Mouse (Mus musculus) limb, embryonic 10.5 days (tissue): ENCODE data around the gene Car14. TPM values are rescaled to one million over a fixed set of nuclear protein-coding genes. Genes with fewer than 3 reads are reported as not detected.
"Not testable (repeated sequence)": the region's sequence is repeated elsewhere in the genome, so short reads cannot be mapped to it uniquely, and the experiment has no call there.

Source experiments
- DNase-seq: peaks from one replicate; pipeline ENCODE4 v3.0.0-alpha.2; 2017; ENCODE audit warnings: low spot score
- H3K27ac ChIP-seq: fragments of 300-500 bp; sonication (generic); 2 replicates; pipeline ENCODE4 v1.5.1; 2016; ENCODE audit warnings: mild to moderate bottlenecking
- H3K27me3 ChIP-seq: fragments of 300-500 bp; sonication (generic); 2 replicates; pipeline ENCODE4 v1.6.1; 2016; ENCODE audit warnings: low read depth, mild to moderate bottlenecking; ENCODE audit not compliant: poor library complexity, severe bottlenecking
- H3K36me3 ChIP-seq: fragments of 300-500 bp; sonication (generic); 2 replicates; pipeline ENCODE4 v1.6.1; 2016; ENCODE audit warnings: mild to moderate bottlenecking, moderate library complexity
- H3K4me1 ChIP-seq: fragments of 300-500 bp; sonication (generic); 2 replicates; pipeline ENCODE4 v1.6.1; 2016
- H3K4me3 ChIP-seq: fragments of 300-500 bp; sonication (generic); 2 replicates; pipeline ENCODE4 v1.5.1; 2016; ENCODE audit warnings: mild to moderate bottlenecking, moderate library complexity
- H3K9me3 ChIP-seq: fragments of 300-500 bp; sonication (generic); replicated peaks from 2 replicates; pipeline ENCODE4 v1.6.1; 2016; ENCODE audit warnings: mild to moderate bottlenecking
- WGBS: fragments of 180-500 bp; shearing (Covaris S2); methylation state at CpG from one replicate; pipeline ENCODE4 v1.1.7; 2016; 5-methylcytosine and 5-hydroxymethylcytosine counted together
- polyA plus RNA-seq: library from polyadenylated mRNA; unstranded; fragments of >200 nt; fragmentation: Nextera tagmentation; extraction: Ambion mirVana; gene quantifications from 2 replicates; pipeline ENCODE4 v1.2.1, GENCODE M21; 2016

Car14 gene
- 161 and 187 TPM in 2 replicates for polyA plus RNA-seq

DNA sequence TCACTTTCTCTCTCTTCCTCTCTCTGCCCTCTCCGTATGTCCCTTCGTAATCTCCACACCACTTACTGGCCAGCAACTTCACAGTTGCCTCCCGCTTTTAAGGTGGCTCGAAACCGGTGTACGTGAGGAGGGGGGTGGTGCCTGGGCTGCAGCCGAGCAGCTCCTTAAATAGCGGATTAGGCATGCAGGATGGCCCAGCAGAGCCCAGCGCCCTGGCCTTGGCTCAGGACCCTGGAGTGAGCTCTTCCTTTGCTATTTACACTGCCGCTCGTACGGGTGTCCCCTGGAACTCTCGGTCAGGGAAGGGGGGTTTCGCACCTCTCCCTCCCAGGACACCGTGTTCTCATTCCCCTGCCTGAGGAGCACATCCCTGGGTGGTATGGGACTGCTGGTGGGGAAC, at the start of gene Car14:
TSS of gene Car14 (minus strand) at position 124 of the 400 bp plus-strand sequence.
- peaks cover 27% of the 10 kb centered on the region for H3K36me3 ChIP-seq
- peak within 1 kb of the TSS; percentile 96 for H3K27ac ChIP-seq
- H3K4me3 ChIP-seq: peak within 1 kb of the TSS; percentile 60
- H3K4me1 ChIP-seq: peaks cover 61% of the 10 kb centered on the region
- H3K9me3 ChIP-seq: no peaks in the 10 kb centered on the region
- peak; percentile 76 for DNase-seq
- WGBS: 0% methylated on average over 15 of the region's 15 CpGs
- H3K27me3 ChIP-seq: 0 out of 2 replicates have a peak, but pooled peaks cover 5% of the 10 kb centered on the region

DNA sequence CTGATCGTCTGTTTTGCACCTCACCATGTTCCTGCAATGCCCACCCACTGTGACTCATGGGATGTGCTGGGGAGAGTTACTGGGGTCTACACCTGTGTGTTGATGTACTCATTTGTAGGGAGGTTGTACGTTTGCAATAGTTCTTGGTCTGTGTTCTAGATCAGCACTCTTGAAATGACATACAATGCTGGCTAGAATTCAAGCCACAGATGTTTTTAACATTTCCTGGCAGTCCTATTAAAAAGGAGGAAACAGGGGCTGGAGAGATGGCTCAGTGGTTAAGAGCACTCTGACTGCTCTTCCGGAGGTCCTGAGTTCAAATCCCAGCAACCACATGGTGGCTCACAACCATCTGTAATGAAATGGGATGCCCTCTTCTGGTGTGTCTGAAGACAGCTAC, 49.0 kb upstream of the Car14 start:
- 0 out of 2 replicates have a peak, but pooled peaks cover 3% of the 10 kb centered on the region for H3K4me1 ChIP-seq
- no peak overlapping the region for H3K4me3 ChIP-seq
- WGBS: 84% methylated on average over 3 of the region's 3 CpGs
- H3K27ac ChIP-seq: no peak overlapping the region
- no peaks in the 10 kb centered on the region for H3K27me3 ChIP-seq
- DNase-seq: no peak
- H3K36me3 ChIP-seq: peaks cover 7% of the 10 kb centered on the region
- H3K9me3 ChIP-seq: no peaks in the 10 kb centered on the region

DNA sequence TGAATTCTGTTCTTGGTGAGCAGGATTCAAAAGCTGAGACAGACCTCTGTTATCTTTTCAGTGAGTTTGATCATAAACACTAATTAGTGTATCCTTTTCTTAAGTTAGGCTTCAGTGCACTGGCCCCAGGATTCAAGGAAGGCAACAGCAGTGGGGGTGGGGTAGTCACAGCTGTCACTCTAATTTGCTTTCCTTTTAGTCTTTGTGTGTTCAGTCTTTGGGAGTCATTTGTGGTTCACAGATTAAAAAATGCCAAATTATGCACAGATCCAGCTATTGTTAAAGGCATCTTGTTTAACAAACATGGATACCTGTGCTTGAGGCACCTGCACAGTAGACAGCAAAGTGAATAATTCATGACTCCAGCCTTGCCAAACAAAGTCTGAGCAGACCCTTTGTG, 48.5 kb upstream of the Car14 start:
- Histone ChIP-seq H3K36me3 (peaks cover 12% of the 10 kb centered on the region), H3K9me3 (no peaks in the 10 kb centered on the region), H3K27me3 (no peaks in the 10 kb centered on the region), H3K4me1 (0 out of 2 replicates have a peak, but pooled peaks cover 3% of the 10 kb centered on the region), H3K27ac (no peak overlapping the region), H3K4me3 (no peak overlapping the region)
- no peak for DNase-seq

DNA sequence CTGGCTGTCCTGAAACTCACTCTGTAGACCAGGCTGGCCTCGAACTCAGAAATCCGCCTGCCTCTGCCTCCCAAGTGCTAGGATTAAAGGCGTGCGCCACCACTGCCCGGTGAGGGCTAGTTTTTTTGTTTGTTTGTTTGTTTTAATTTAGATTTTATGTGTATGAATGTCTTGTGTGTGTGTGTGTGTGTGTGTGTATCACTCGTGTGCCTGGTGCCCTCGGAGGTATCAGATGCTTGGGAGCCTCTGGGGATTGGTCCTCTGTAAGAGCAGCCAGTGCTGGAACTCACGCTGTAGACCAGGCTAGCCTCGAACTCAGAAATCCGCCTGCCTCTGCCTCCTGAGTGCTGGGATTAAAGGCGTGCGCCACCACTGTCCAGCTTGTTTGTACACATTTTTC, 47.1 kb upstream of the Car14 start:
- H3K9me3 ChIP-seq, H3K4me1 ChIP-seq, H3K27me3 ChIP-seq, DNase-seq: not testable (repeated sequence)
- Histone ChIP-seq H3K4me3 (peak overlapping the region; percentile 65), H3K27ac (peak overlapping the region; percentile 89), H3K36me3 (peaks cover 25% of the 10 kb centered on the region)
- WGBS: 77% methylated on average over 12 of the region's 12 CpGs

DNA sequence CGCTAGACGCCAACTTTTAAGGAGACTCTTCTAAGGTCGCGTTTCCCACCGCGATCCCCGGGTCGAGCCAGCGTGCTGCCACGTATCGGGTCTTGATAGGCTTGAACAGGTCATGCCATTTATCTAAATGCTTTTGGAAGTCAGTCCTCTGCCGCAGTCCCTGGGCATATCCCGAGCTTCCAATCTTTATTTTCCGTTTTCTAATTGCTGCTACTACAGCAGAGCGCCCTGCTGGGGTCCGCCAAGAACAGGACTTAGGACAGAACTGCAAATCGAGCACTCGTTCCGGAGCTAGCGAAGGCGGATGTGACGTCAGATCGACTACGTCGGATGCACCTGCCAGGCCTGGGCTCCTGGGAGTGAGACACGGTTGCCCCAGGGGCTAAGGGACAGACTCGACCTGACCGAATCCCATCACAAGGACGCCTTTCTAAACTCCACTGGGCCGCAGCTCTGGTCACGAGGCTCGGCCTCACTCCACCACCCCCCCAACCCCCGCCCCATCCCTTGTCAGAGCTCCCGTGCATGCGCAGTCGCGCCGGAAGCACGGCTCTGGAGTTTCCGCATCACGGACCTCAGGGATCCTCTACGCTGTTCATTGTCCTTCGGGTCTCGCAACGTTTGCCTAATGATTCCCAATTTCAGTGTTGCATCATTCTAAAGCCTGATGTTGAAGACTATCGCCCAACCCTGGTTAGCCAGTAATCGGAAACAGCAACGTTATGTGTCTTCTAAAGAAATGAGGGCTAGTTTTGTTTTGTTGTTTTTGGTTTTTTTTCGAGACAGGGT, 46.5 kb upstream of the Car14 start:
- 2% methylated on average over 49 of the region's 49 CpGs for WGBS
- no peaks in the 10 kb centered on the region for H3K9me3 ChIP-seq

DNA sequence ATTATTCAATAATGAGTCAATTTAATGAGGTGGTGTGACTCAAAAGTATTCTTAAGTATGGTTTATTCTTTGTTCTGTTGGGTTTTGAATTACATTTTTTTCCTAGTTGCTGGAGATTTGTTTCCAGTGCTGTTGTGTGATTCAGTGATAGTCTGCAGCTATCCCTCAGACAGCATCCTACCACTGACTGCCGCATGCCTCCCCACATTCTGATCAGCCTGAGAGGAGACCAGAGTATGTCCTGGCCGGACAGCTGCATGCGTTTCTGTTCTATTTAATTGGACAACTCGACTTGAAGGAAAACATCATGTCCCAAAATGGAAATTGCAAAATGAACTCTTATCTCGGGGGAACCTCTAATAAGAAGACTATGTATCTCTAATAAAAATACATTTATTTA, 43.8 kb upstream of the Car14 start:
- Histone ChIP-seq H3K27me3 (no peaks in the 10 kb centered on the region), H3K4me1 (0 out of 2 replicates have a peak, but pooled peaks cover 3% of the 10 kb centered on the region), H3K27ac (no peak overlapping the region), H3K36me3 (peaks cover 57% of the 10 kb centered on the region), H3K4me3 (no peak overlapping the region), H3K9me3 (no peaks in the 10 kb centered on the region)
- DNase-seq: no peak
- WGBS: 89% methylated on average over 5 of the region's 5 CpGs

More for the DNA sequence above, 46.5 kb upstream of the Car14 start:
- Histone ChIP-seq H3K27ac (peak overlapping the region; percentile 89), H3K27me3 (no peaks in the 10 kb centered on the region), H3K4me1 (0 out of 2 replicates have a peak, but pooled peaks cover 3% of the 10 kb centered on the region), H3K36me3 (peaks cover 31% of the 10 kb centered on the region), H3K4me3 (peak overlapping the region; percentile 65)
- DNase-seq: peak; percentile 92

DNA sequence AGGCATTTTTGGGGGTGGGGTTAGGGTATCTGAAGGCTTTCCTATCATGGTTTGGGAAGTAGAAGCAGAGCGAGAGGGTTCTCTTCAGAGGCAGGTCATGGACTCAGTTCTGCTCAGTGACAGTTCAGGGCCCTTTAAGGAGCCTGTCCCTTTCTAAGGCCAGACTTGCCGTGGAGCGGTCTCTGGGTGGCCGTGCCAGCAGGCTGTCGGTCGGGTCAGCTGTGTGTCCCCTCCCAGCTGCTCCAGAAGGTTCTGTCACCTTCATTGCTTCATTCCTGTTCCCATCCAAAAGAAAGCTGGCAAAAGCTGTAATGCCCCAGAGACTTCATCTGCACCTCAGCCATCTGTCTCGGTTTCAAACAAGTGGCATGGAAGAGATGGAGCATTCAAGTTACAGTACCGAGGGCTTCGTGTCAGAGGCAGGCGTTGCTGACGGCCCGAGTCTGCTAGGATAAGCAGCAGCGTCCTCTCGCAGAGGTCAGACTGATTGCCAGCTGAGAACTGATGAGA, 41.3 kb upstream of the Car14 start:
- Histone ChIP-seq H3K9me3 (no peaks in the 10 kb centered on the region), H3K4me3 (no peak overlapping the region), H3K27me3 (no peaks in the 10 kb centered on the region), H3K27ac (no peak overlapping the region), H3K4me1 (0 out of 2 replicates have a peak, but pooled peaks cover 3% of the 10 kb centered on the region), H3K36me3 (peaks cover 83% of the 10 kb centered on the region)
- 89% methylated on average over 14 of the region's 14 CpGs for WGBS
- DNase-seq: no peak

DNA sequence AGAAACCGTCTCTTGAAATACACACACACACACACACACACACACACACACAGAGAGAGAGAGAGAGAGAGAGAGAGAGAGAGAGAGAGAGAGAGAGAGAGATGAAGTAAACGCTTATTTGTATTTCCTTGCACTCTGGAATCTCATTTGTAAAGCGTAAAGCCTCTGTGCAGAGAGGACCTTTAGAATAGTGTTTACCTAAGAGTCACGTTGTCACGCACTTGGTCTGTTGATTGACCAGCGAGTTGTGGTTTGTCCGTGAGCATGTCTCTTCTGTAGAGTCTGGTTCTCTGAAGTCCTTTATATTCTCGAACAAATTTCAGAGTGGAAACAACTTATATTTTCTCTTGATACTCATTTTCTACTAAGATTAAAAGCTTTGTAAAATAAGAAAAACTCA, 40.3 kb upstream of the Car14 start:
- Histone ChIP-seq H3K4me3 (no peak overlapping the region), H3K27ac (no peak overlapping the region), H3K4me1 (no peaks in the 10 kb centered on the region), H3K36me3 (peaks cover 93% of the 10 kb centered on the region), H3K27me3 (no peaks in the 10 kb centered on the region), H3K9me3 (no peaks in the 10 kb centered on the region)
- no peak for DNase-seq
- WGBS: 93% methylated on average over 8 of the region's 8 CpGs

DNA sequence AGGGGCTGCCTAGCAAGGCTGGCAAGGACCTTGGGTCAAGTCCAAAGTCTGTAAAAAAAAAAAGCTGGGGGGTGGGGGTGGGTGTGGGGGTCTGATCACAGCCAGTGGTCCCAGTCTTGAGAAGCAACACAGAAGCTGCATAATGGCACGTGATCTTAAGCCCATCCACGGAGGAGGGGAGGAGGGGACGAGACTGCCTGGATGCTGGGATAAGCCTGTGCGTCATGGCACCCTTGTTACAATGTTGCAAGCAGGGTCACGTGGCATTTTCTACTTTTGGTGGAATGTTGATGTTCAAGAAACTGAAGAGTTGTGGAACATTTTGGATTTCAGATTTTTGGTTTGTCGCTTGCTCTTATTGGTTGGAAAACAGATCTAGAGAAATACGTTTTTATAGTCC, 38.7 kb upstream of the Car14 start:
- WGBS: 99% methylated on average over 7 of the region's 7 CpGs
- DNase-seq: no peak
- H3K27me3 ChIP-seq: no peaks in the 10 kb centered on the region
- no peaks in the 10 kb centered on the region for H3K4me1 ChIP-seq
- H3K9me3 ChIP-seq: no peaks in the 10 kb centered on the region
- H3K4me3 ChIP-seq: no peak overlapping the region
- peaks cover 98% of the 10 kb centered on the region for H3K36me3 ChIP-seq
- no peak overlapping the region for H3K27ac ChIP-seq

DNA sequence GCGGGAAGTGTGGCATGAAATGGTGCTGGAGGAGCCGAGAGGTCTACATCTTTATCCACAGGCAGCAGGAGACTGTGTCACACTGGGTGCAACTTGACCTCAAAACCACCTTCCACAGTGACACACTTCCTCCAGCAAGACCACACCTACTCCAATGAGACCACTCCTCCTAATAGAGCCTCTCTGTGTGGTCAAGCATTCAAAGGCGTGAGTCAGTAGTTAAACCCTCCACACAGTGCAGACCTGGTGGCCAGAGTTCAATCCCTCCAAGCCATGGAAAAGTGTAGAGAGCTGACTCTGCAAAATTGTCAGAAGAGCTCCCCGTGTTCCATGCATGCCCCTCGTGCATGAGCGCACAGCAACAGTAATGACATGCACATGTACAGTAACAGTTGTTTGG, 38.3 kb upstream of the Car14 start:
- no peak overlapping the region for H3K27ac ChIP-seq
- H3K4me1 ChIP-seq: no peaks in the 10 kb centered on the region
- H3K27me3 ChIP-seq: no peaks in the 10 kb centered on the region
- DNase-seq: no peak
- WGBS: 92% methylated on average over 6 of the region's 6 CpGs
- peaks cover 98% of the 10 kb centered on the region for H3K36me3 ChIP-seq
- H3K4me3 ChIP-seq: no peak overlapping the region
- no peaks in the 10 kb centered on the region for H3K9me3 ChIP-seq

DNA sequence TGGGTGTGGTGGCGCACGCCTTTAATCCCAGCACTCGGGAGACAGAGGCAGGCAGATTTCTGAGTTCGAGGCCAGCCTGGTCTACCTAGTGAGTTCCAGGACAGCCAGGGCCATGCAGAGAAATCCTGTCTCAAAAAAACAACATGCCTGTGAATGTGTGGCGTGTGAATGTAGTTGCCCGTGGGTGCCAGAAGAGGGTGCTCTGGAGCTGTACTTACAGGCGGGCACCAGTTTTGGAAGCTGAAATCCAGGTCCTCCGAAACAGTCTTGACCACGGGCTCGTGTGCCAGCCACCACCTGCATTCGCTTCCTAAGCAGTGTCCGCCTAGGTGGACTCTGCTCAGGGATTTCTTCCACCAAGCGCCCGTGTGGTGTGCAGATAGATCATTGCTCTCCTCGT, 34.3 kb upstream of the Car14 start:
- WGBS: 95% methylated on average over 15 of the region's 15 CpGs
- Histone ChIP-seq H3K27ac (no peak overlapping the region), H3K4me1 (no peaks in the 10 kb centered on the region), H3K36me3 (peaks cover 99% of the 10 kb centered on the region), H3K9me3 (no peaks in the 10 kb centered on the region), H3K4me3 (no peak overlapping the region), H3K27me3 (no peaks in the 10 kb centered on the region)
- DNase-seq: peak; percentile 41

DNA sequence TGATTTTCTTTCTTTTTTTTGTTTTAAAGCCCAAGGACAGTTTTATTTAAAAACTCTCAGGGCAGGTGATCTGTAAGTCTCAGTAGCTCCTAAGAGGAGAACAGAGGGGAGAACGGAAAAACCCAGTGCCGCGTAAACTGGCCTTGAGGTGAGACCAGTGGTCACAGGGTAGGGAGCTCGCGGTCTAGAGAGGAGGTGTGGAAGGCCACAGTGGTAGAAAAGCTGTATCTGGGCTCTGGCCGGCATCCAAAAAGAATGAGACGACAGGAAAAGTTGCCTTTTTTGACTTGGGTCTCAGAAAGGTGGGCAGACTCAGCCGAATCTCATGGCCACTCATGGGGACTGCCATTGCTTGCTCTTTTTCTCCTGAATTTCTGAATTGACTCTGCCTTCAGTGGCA, 33.7 kb upstream of the Car14 start:
- 97% methylated on average over 8 of the region's 8 CpGs for WGBS
- Histone ChIP-seq H3K27me3 (no peaks in the 10 kb centered on the region), H3K36me3 (peaks cover 99% of the 10 kb centered on the region), H3K4me1 (no peaks in the 10 kb centered on the region), H3K27ac (no peak overlapping the region), H3K4me3 (no peak overlapping the region), H3K9me3 (no peaks in the 10 kb centered on the region)
- DNase-seq: no peak

DNA sequence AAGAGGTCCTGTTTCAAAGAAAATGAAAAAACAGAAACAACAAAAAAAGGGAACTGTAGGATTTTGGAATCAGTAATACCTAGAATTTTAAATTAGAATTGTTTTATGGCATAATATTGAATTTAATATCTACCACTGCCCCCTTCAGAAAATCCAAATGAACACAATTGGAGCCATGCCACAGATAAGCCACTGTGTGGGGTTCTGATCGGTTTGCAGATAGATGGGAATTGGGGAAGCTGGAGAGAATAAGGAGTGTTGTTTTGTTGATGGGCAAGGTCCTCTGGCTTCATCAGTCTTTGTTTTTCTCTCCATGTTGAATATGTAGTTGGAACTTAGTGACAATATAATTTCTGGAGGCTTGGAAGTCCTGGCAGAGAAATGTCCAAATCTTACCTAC, 30.0 kb upstream of the Car14 start:
- no peak for DNase-seq
- H3K4me3 ChIP-seq: no peak overlapping the region
- no peak overlapping the region for H3K27ac ChIP-seq
- 96% methylated on average over 1 of the region's 1 CpGs for WGBS
- H3K9me3 ChIP-seq: no peaks in the 10 kb centered on the region
- H3K27me3 ChIP-seq: no peaks in the 10 kb centered on the region
- peaks cover 75% of the 10 kb centered on the region for H3K36me3 ChIP-seq
- H3K4me1 ChIP-seq: peaks cover 6% of the 10 kb centered on the region; the same call in 1 of the 2 replicates
